8 mouse cellular contexts compared by ENCODE assay signal in genomic region chr7:28392429-28393271, GRCm38 (mm10). TPM values are rescaled to one million over a fixed set of nuclear protein-coding genes. Genes with fewer than 3 reads are reported as not detected.
DNase-seq lines count a peak whose midpoint lies in the region; ATAC-seq and TF ChIP-seq lines count a peak whose summit lies in the region.

Gene Med29 (minus strand): TSS chr7:28392708.
Gene Paf1 (plus strand): TSS chr7:28392951.

- no peaks in the 10 kb centered on the region for H3K27me3 ChIP-seq in ES-Bruce4 (ENCODE audit: control insufficient read depth, insufficient read depth, low read length, poor library complexity, severe bottlenecking)
- H3K27me3 ChIP-seq in forebrain, embryonic 13.5 days: no peaks in the 10 kb centered on the region
- no peaks in the 10 kb centered on the region for H3K27me3 ChIP-seq in liver, postnatal 0 days (ENCODE audit: insufficient read depth, low read length)
- no peaks in the 10 kb centered on the region for H3K27me3 ChIP-seq in neural tube, embryonic 14.5 days (ENCODE audit: control insufficient read depth, insufficient read depth, low read length)

- H3K4me3 ChIP-seq in ES-Bruce4 (ENCODE audit: low read depth, low read length): peak within 1 kb of the TSS; percentile 92
- peak within 1 kb of the TSS; percentile 91 for H3K4me3 ChIP-seq in forebrain, embryonic 13.5 days
- H3K4me3 ChIP-seq in liver, postnatal 0 days (ENCODE audit: low read depth, low read length): peak within 1 kb of the TSS; percentile 86
- H3K4me3 ChIP-seq in neural tube, embryonic 14.5 days (ENCODE audit: low read depth, low read length): peak within 1 kb of the TSS; percentile 95

- TF ChIP-seq CTCF in ES-Bruce4 (IDR thresholded peaks at IDR 0.05; ENCODE audit: low read depth, low read length): no peak
- no peak for TF ChIP-seq CTCF in liver, postnatal 0 days (IDR thresholded peaks at IDR 0.05; ENCODE audit: low read depth)

- TF ChIP-seq EP300 in ES-Bruce4 (IDR thresholded peaks at IDR 0.05; ENCODE audit: insufficient read depth, low read depth, low read length): no peak
- 0 out of 2 replicates have a peak, but pooled peaks have one; percentile 14 for TF ChIP-seq EP300 in liver, postnatal 0 days (IDR thresholded peaks at IDR 0.05; ENCODE audit: low read depth)

- under 1% methylated on average over 56 of the region's 58 CpGs for WGBS in forebrain, embryonic 13.5 days
- WGBS in large intestine, adult 2 months: under 1% methylated on average over 58 of the region's 58 CpGs
- WGBS in liver, postnatal 0 days (ENCODE audit: insufficient replicate concordance): under 1% methylated on average over 58 of the region's 58 CpGs
- WGBS in neural tube, embryonic 14.5 days: under 1% methylated on average over 58 of the region's 58 CpGs

- peaks cover 24% of the 10 kb centered on the region for H3K36me3 ChIP-seq in ES-Bruce4 (ENCODE audit: control insufficient read depth, insufficient read depth, low read length, poor library complexity, severe bottlenecking)
- peaks cover 63% of the 10 kb centered on the region for H3K36me3 ChIP-seq in forebrain, embryonic 13.5 days (ENCODE audit: poor library complexity, severe bottlenecking)
- peaks cover 41% of the 10 kb centered on the region for H3K36me3 ChIP-seq in liver, postnatal 0 days (replicated peaks; ENCODE audit: insufficient read depth, low read length)
- H3K36me3 ChIP-seq in neural tube, embryonic 14.5 days (ENCODE audit: control insufficient read depth, insufficient read depth, low read length): peaks cover 34% of the 10 kb centered on the region

- peak within 1 kb of the TSS; percentile 90 for H3K9ac ChIP-seq in ES-Bruce4 (ENCODE audit: low read depth, poor library complexity, severe bottlenecking)
- peak within 1 kb of the TSS; percentile 90 for H3K9ac ChIP-seq in forebrain, embryonic 13.5 days
- H3K9ac ChIP-seq in liver, postnatal 0 days (replicated peaks): peak within 1 kb of the TSS; percentile 92
- peak within 1 kb of the TSS; percentile 85 for H3K9ac ChIP-seq in neural tube, embryonic 14.5 days (replicated peaks; ENCODE audit: low read depth, low read length)

- no peaks in the 10 kb centered on the region for H3K4me1 ChIP-seq in ES-Bruce4 (ENCODE audit: control insufficient read depth, insufficient read depth, low read length)
- H3K4me1 ChIP-seq in forebrain, embryonic 13.5 days: peaks cover 22% of the 10 kb centered on the region
- H3K4me1 ChIP-seq in liver, postnatal 0 days (ENCODE audit: insufficient read depth): peaks cover 15% of the 10 kb centered on the region
- H3K4me1 ChIP-seq in neural tube, embryonic 14.5 days (ENCODE audit: control insufficient read depth, insufficient read depth, low read length): peaks cover 9% of the 10 kb centered on the region

- H3K27ac ChIP-seq in ES-Bruce4 (ENCODE audit: insufficient read depth, low read length): no peak within 1 kb of the TSS
- H3K27ac ChIP-seq in forebrain, embryonic 13.5 days: peak within 1 kb of the TSS; percentile 75
- H3K27ac ChIP-seq in liver, postnatal 0 days (ENCODE audit: low read depth): peak within 1 kb of the TSS; percentile 72
- H3K27ac ChIP-seq in neural tube, embryonic 14.5 days (ENCODE audit: low read depth, low read length): peak within 1 kb of the TSS; percentile 79

- H3K4me2 ChIP-seq in forebrain, embryonic 13.5 days: peak within 1 kb of the TSS; percentile 92
- H3K4me2 ChIP-seq in liver, postnatal 0 days (ENCODE audit: low read depth, low read length): peak within 1 kb of the TSS; percentile 99
- H3K4me2 ChIP-seq in neural tube, embryonic 14.5 days (ENCODE audit: low read depth, low read length): peak within 1 kb of the TSS; percentile 91

- TF ChIP-seq POLR2A in ES-Bruce4 (IDR thresholded peaks at IDR 0.05; ENCODE audit: insufficient read depth, low read length): peak; percentile 96

- DNase-seq in heart, postnatal 10 days: peak; percentile 98
- DNase-seq in large intestine, adult 2 months (ENCODE audit: low read depth, low spot score): no peak
- DNase-seq in liver, postnatal 0 days: peak; percentile 96
- peak; percentile 95 for DNase-seq in testis, postnatal 10 days (ENCODE audit: low spot score)

- peak; percentile 98 for ATAC-seq in cerebellum, adult (ENCODE audit: insufficient number of reproducible peaks, low FRiP score, low TSS enrichment)
- ATAC-seq in forebrain, embryonic 13.5 days: peak; percentile 99
- ATAC-seq in liver, postnatal 0 days: peak; percentile 98
- peak; percentile 98 for ATAC-seq in neural tube, embryonic 14.5 days (ENCODE audit: low read depth)

- intact Hi-C loops in heart, postnatal 10 days (cut with DNase I): no loop called here

- H3K9me3 ChIP-seq in ES-Bruce4 (replicated peaks; ENCODE audit: control insufficient read depth, insufficient read depth, low read length, poor library complexity, severe bottlenecking): no peaks in the 10 kb centered on the region
- no peaks in the 10 kb centered on the region for H3K9me3 ChIP-seq in forebrain, embryonic 13.5 days (replicated peaks)
- H3K9me3 ChIP-seq in liver, postnatal 0 days (ENCODE audit: low read length): no peaks in the 10 kb centered on the region
- H3K9me3 ChIP-seq in neural tube, embryonic 14.5 days (ENCODE audit: control insufficient read depth, low read length): no peaks in the 10 kb centered on the region

RNA-seq across cellular contexts. Expression of gene Med29, which starts in this region (rescaled TPM):
- 16.6 and 18.1 TPM in 2 replicates for polyA plus RNA-seq in ES-Bruce4 (2011; ENCODE audit: insufficient read depth, insufficient read length, low read depth, missing spikeins)
- 49.3 and 51.5 TPM in 2 replicates for polyA plus RNA-seq in forebrain, embryonic 13.5 days (2015; fragmentation: Nextera tagmentation; extraction: Ambion mirVana)
- 10 to 100 TPM; 20.7 to 22.6 TPM for total RNA-seq in heart, postnatal 10 days (2021)
- 50.4 and 52.9 TPM in 2 replicates for polyA plus RNA-seq in large intestine, adult 2 months (2012; rRNA removed)
- 18.0 and 18.6 TPM in 2 replicates for polyA plus RNA-seq in liver, postnatal 0 days (2015; fragmentation: Nextera tagmentation; extraction: Ambion mirVana)
- polyA plus RNA-seq in neural tube, embryonic 14.5 days (2014; fragmentation: Nextera tagmentation; extraction: Ambion mirVana): 38.3 and 42.2 TPM in 2 replicates

RNA-seq across cellular contexts. Expression of gene Paf1, which starts in this region (rescaled TPM):
- polyA plus RNA-seq in ES-Bruce4 (2011; ENCODE audit: insufficient read depth, insufficient read length, low read depth, missing spikeins): 88.7 and 96.2 TPM in 2 replicates
- 95.4 and 97.1 TPM in 2 replicates for polyA plus RNA-seq in forebrain, embryonic 13.5 days (2015; fragmentation: Nextera tagmentation; extraction: Ambion mirVana)
- total RNA-seq in heart, postnatal 10 days (2021): 10 to 100 TPM; 41.7 to 51.2 TPM
- polyA plus RNA-seq in large intestine, adult 2 months (2012; rRNA removed): 41.4 and 54.7 TPM in 2 replicates
- polyA plus RNA-seq in liver, postnatal 0 days (2015; fragmentation: Nextera tagmentation; extraction: Ambion mirVana): 16.9 and 21.1 TPM in 2 replicates
- 81.9 and 87.2 TPM in 2 replicates for polyA plus RNA-seq in neural tube, embryonic 14.5 days (2014; fragmentation: Nextera tagmentation; extraction: Ambion mirVana)
